Mouse (Mus musculus) Muller cell, postnatal 12 days (primary cell): ENCODE measurements around the gene Klhdc8a.
"Not testable (repeated sequence)": the region's sequence is repeated elsewhere in the genome, so short reads cannot be mapped to it uniquely, and the experiment has no call there.

Experiments
- DNase-seq: peaks from one replicate; pipeline ENCODE4 v3.0.0-alpha.2; 2015; ENCODE audit errors: inconsistent ontology term

Gene Klhdc8a

GRCm38 (mm10) chr1:132298425-132298800, at the start of gene Klhdc8a:
Gene Klhdc8a (plus strand): TSS chr1:132298626.
- DNase-seq, result peak; percentile 88

- no peak for DNase-seq
Observed at GRCm38 (mm10) chr1:132254467-132254866, 44.0 kb upstream of the Klhdc8a start.

GRCm38 (mm10) chr1:132260331-132260730, 38.1 kb upstream of the Klhdc8a start:
- DNase-seq, result no peak

GRCm38 (mm10) chr1:132261058-132261457, 37.4 kb upstream of the Klhdc8a start:
- DNase-seq, result no peak

- no peak for DNase-seq
Observed at GRCm38 (mm10) chr1:132263618-132264017, 34.8 kb upstream of the Klhdc8a start.

- peak; percentile 14 for DNase-seq
Observed at GRCm38 (mm10) chr1:132264577-132264976, 33.8 kb upstream of the Klhdc8a start.

GRCm38 (mm10) chr1:132265211-132265859, 33.1 kb upstream of the Klhdc8a start:
- DNase-seq, result no peak

GRCm38 (mm10) chr1:132265936-132266335, 32.5 kb upstream of the Klhdc8a start:
- DNase-seq, result no peak

GRCm38 (mm10) chr1:132266791-132267557, 31.5 kb upstream of the Klhdc8a start:
- DNase-seq, result no peak

- DNase-seq, result no peak
Observed at GRCm38 (mm10) chr1:132267959-132268358, 30.5 kb upstream of the Klhdc8a start.

GRCm38 (mm10) chr1:132268418-132269060, 29.9 kb upstream of the Klhdc8a start:
- no peak for DNase-seq

- DNase-seq, result no peak
Observed at GRCm38 (mm10) chr1:132271237-132271636, 27.2 kb upstream of the Klhdc8a start.

GRCm38 (mm10) chr1:132276694-132277093, 21.7 kb upstream of the Klhdc8a start:
- DNase-seq, result no peak

GRCm38 (mm10) chr1:132277124-132277523, 21.3 kb upstream of the Klhdc8a start:
- DNase-seq, result no peak

GRCm38 (mm10) chr1:132280636-132281035, 17.8 kb upstream of the Klhdc8a start:
- DNase-seq, result not testable (repeated sequence)

- peak; percentile 63 for DNase-seq
Observed at GRCm38 (mm10) chr1:132281523-132282176, 16.8 kb upstream of the Klhdc8a start.

- DNase-seq, result no peak
Observed at GRCm38 (mm10) chr1:132282177-132282536, 16.3 kb upstream of the Klhdc8a start.

- DNase-seq, result no peak
Observed at GRCm38 (mm10) chr1:132283018-132283417, 15.4 kb upstream of the Klhdc8a start.

- DNase-seq, result peak; percentile 85
Observed at GRCm38 (mm10) chr1:132286735-132287134, 11.7 kb upstream of the Klhdc8a start.

GRCm38 (mm10) chr1:132287445-132287844, 11.0 kb upstream of the Klhdc8a start:
- DNase-seq, result peak; percentile 91

- peak; percentile 98 for DNase-seq
Observed at GRCm38 (mm10) chr1:132287991-132288451, 10.4 kb upstream of the Klhdc8a start.

GRCm38 (mm10) chr1:132289965-132290364, 8.5 kb upstream of the Klhdc8a start:
- DNase-seq, result no peak
